Comparison of ENCODE assay signal across 21 mouse cellular contexts in genomic region chr3:67352763-67353149, GRCm38 (mm10). TPM values are rescaled to one million over a fixed set of nuclear protein-coding genes. Genes with fewer than 3 reads are reported as not detected.
DNase-seq lines count a peak whose midpoint lies in the region; ATAC-seq lines count a peak whose summit lies in the region.
"Had no signal": no experiment of that assay in that cellular context is flagged by ENCODE, and none has a peak within 500 bp of the region (broad histone marks: within the 10 kb centered on the region; RNA-seq: fewer than 3 reads in every experiment).

No protein-coding gene starts in this region.

- no peak for DNase-seq in embryonic facial prominence, embryonic 11.5 days (ENCODE audit: low spot score)
- DNase-seq in embryonic facial prominence, embryonic 10.5 days (ENCODE audit: low spot score), result no peak
- DNase-seq in lung, postnatal 10 days, result no peak
- DNase-seq in left cerebral cortex, postnatal 10 days (ENCODE audit: extremely low spot score in 1 of 2, low spot score in 2 of 2), result no peak
- DNase-seq: gastrocnemius, postnatal 25 days had no signal

- H3K4me1 ChIP-seq in embryonic facial prominence, embryonic 11.5 days (ENCODE audit: control insufficient read depth, insufficient read depth, low read length), result no peaks in the 10 kb centered on the region
- no peaks in the 10 kb centered on the region for H3K4me1 ChIP-seq in embryonic facial prominence, embryonic 10.5 days
- no peaks in the 10 kb centered on the region for H3K4me1 ChIP-seq in lung, embryonic 16.5 days (replicated peaks; ENCODE audit: control insufficient read depth, insufficient read depth, low read length)
- H3K4me1 ChIP-seq in forebrain, embryonic 16.5 days (replicated peaks; ENCODE audit: control insufficient read depth, insufficient read depth, low read length), result peaks cover 2% of the 10 kb centered on the region; the same call in 1 of the 2 replicates
- peaks cover 9% of the 10 kb centered on the region; the same call in 1 of the 2 replicates for H3K4me1 ChIP-seq in midbrain, embryonic 15.5 days
- H3K4me1 ChIP-seq: limb, embryonic 15.5 days had no signal

- no peak overlapping the region for H3K27ac ChIP-seq in embryonic facial prominence, embryonic 11.5 days (replicated peaks; ENCODE audit: low read depth, low read length)
- H3K27ac ChIP-seq in embryonic facial prominence, embryonic 10.5 days (replicated peaks), result no peak overlapping the region
- H3K27ac ChIP-seq in lung, embryonic 16.5 days (ENCODE audit: low read length), result no peak overlapping the region
- H3K27ac ChIP-seq in forebrain, embryonic 16.5 days (ENCODE audit: low read length), result no peak overlapping the region
- H3K27ac ChIP-seq in midbrain, embryonic 15.5 days, result no peak overlapping the region
- H3K27ac ChIP-seq: left cerebral cortex, adult 2 months; limb, embryonic 15.5 days had no signal

- ATAC-seq in embryonic facial prominence, embryonic 11.5 days (replicated peaks; ENCODE audit: insufficient number of reproducible peaks, low FRiP score, low TSS enrichment, low read depth), result peak; percentile 62; the same call in 1 of the 2 replicates
- ATAC-seq in lung, embryonic 16.5 days (ENCODE audit: low read depth), result 0 out of 2 replicates have a peak, but pooled peaks have one; percentile 10
- peak; percentile 55 for ATAC-seq in forebrain, embryonic 16.5 days
- peak; percentile 65 for ATAC-seq in midbrain, embryonic 15.5 days (replicated peaks)
- ATAC-seq in megakaryocyte-erythroid progenitor cell, adult 5-6 weeks (replicated peaks; ENCODE audit: low FRiP score, low TSS enrichment, poor library complexity, severe bottlenecking), result no peak

- H3K9ac ChIP-seq in embryonic facial prominence, embryonic 11.5 days (replicated peaks; ENCODE audit: low read length), result no peak overlapping the region
- H3K9ac ChIP-seq in lung, embryonic 16.5 days (ENCODE audit: low read length), result no peak overlapping the region
- no peak overlapping the region for H3K9ac ChIP-seq in forebrain, embryonic 16.5 days (replicated peaks; ENCODE audit: low read depth, low read length)
- no peak overlapping the region for H3K9ac ChIP-seq in midbrain, embryonic 15.5 days
- H3K9ac ChIP-seq: limb, embryonic 15.5 days had no signal

- no peaks in the 10 kb centered on the region for H3K27me3 ChIP-seq in embryonic facial prominence, embryonic 11.5 days (ENCODE audit: control insufficient read depth, insufficient read depth, low read length)
- no peaks in the 10 kb centered on the region for H3K27me3 ChIP-seq in embryonic facial prominence, embryonic 10.5 days (replicated peaks; ENCODE audit: low read depth, poor library complexity, severe bottlenecking)
- no peaks in the 10 kb centered on the region for H3K27me3 ChIP-seq in lung, embryonic 16.5 days (ENCODE audit: control insufficient read depth, insufficient read depth, low read depth, low read length)
- no peaks in the 10 kb centered on the region; the same call in 1 of the 2 replicates for H3K27me3 ChIP-seq in forebrain, embryonic 16.5 days (replicated peaks; ENCODE audit: control insufficient read depth, insufficient read depth, low read length)
- H3K27me3 ChIP-seq in midbrain, embryonic 15.5 days (replicated peaks), result no peaks in the 10 kb centered on the region
- H3K27me3 ChIP-seq: CH12.LX; limb, embryonic 15.5 days; megakaryocyte, embryonic 14.5 days had no signal

- no peak overlapping the region for H3K4me2 ChIP-seq in embryonic facial prominence, embryonic 11.5 days (ENCODE audit: low read depth, low read length)
- H3K4me2 ChIP-seq in lung, embryonic 16.5 days (ENCODE audit: low read depth, low read length), result no peak overlapping the region
- H3K4me2 ChIP-seq in forebrain, embryonic 16.5 days (ENCODE audit: low read length), result no peak overlapping the region
- H3K4me2 ChIP-seq in midbrain, embryonic 15.5 days, result no peak overlapping the region
- H3K4me2 ChIP-seq: limb, embryonic 15.5 days had no signal

- H3K36me3 ChIP-seq in embryonic facial prominence, embryonic 11.5 days (replicated peaks; ENCODE audit: control insufficient read depth, insufficient read depth, low read depth, low read length), result no peaks in the 10 kb centered on the region
- no peaks in the 10 kb centered on the region for H3K36me3 ChIP-seq in embryonic facial prominence, embryonic 10.5 days (replicated peaks)
- H3K36me3 ChIP-seq in lung, embryonic 16.5 days (ENCODE audit: control insufficient read depth, insufficient read depth, low read length), result no peaks in the 10 kb centered on the region
- H3K36me3 ChIP-seq in forebrain, embryonic 16.5 days (ENCODE audit: control insufficient read depth, insufficient read depth), result no peaks in the 10 kb centered on the region
- H3K36me3 ChIP-seq in midbrain, embryonic 15.5 days (replicated peaks), result no peaks in the 10 kb centered on the region

- intact Hi-C loops in left cerebral cortex, postnatal 10 days (cut with DNase I), result loop anchor here (2.0 to 5.0 kb wide), 2 partner anchors 75 to 216 kb away; no protein-coding TSS in a partner anchor

- no peak overlapping the region for H3K4me3 ChIP-seq in embryonic facial prominence, embryonic 11.5 days (ENCODE audit: low read depth, low read length)
- H3K4me3 ChIP-seq in embryonic facial prominence, embryonic 10.5 days, result no peak overlapping the region
- no peak overlapping the region for H3K4me3 ChIP-seq in lung, embryonic 16.5 days (ENCODE audit: low read length)
- H3K4me3 ChIP-seq in forebrain, embryonic 16.5 days (replicated peaks; ENCODE audit: low read length), result no peak overlapping the region
- H3K4me3 ChIP-seq in midbrain, embryonic 15.5 days, result no peak overlapping the region
- H3K4me3 ChIP-seq: erythroblast, embryonic 14.5 days; left cerebral cortex, adult 2 months; limb, embryonic 15.5 days; megakaryocyte, embryonic 14.5 days had no signal

- no peaks in the 10 kb centered on the region for H3K9me3 ChIP-seq in embryonic facial prominence, embryonic 11.5 days (replicated peaks; ENCODE audit: control insufficient read depth, low read length)
- no peaks in the 10 kb centered on the region for H3K9me3 ChIP-seq in embryonic facial prominence, embryonic 10.5 days
- H3K9me3 ChIP-seq in lung, embryonic 16.5 days (ENCODE audit: control insufficient read depth, low read length), result no peaks in the 10 kb centered on the region
- H3K9me3 ChIP-seq in forebrain, embryonic 16.5 days (ENCODE audit: control insufficient read depth, low read length), result no peaks in the 10 kb centered on the region
- H3K9me3 ChIP-seq in midbrain, embryonic 15.5 days, result no peaks in the 10 kb centered on the region
- H3K9me3 ChIP-seq: limb, embryonic 15.5 days; megakaryocyte, embryonic 14.5 days had no signal

- WGBS in embryonic facial prominence, embryonic 11.5 days, result 85% methylated on average over 3 of the region's 3 CpGs
- WGBS in embryonic facial prominence, embryonic 10.5 days, result 89% methylated on average over 3 of the region's 3 CpGs
- WGBS in lung, embryonic 16.5 days, result 79% methylated on average over 3 of the region's 3 CpGs
- WGBS in forebrain, embryonic 16.5 days, result 68% methylated on average over 3 of the region's 3 CpGs
- 91% methylated on average over 3 of the region's 3 CpGs for WGBS in midbrain, embryonic 15.5 days

RNA-seq across cellular contexts. Expression of gene Mlf1, which starts 21.1 kb away (rescaled TPM):
- polyA plus RNA-seq in embryonic facial prominence, embryonic 11.5 days (2014; fragmentation: Nextera tagmentation; extraction: Ambion mirVana), result 27.5 and 33.0 TPM in 2 replicates
- 19.3 and 20.5 TPM in 2 replicates for polyA plus RNA-seq in embryonic facial prominence, embryonic 10.5 days (2016; fragmentation: Nextera tagmentation; extraction: Ambion mirVana)
- 44.7 and 51.8 TPM in 2 replicates for polyA plus RNA-seq in lung, embryonic 16.5 days (2015; fragmentation: Nextera tagmentation; extraction: Ambion mirVana)
- polyA plus RNA-seq in forebrain, embryonic 16.5 days (2015; fragmentation: Nextera tagmentation; extraction: Ambion mirVana), result 14.2 and 14.3 TPM in 2 replicates
- 28.6 and 33.7 TPM in 2 replicates for polyA plus RNA-seq in midbrain, embryonic 15.5 days (2015; fragmentation: Nextera tagmentation; extraction: Ambion mirVana)
- total RNA-seq in left cerebral cortex, postnatal 10 days (2021), result 1 to 10 TPM; 3.1 TPM
- not detected in 2 replicates for total RNA-seq in megakaryocyte-erythroid progenitor cell, adult 5-6 weeks (2014; fragmentation: Nextera tagmentation)
- total RNA-seq in megakaryocyte-erythroid progenitor cell, adult 5-6 weeks (2017), result not detected in 2 replicates
- total RNA-seq: CH12.LX; neutrophil, adult 5-6 weeks had no signal
- polyA plus RNA-seq: erythroblast, embryonic 14.5 days had no signal

RNA-seq across cellular contexts. Expression of gene Gm17402, which starts 22.2 kb away (rescaled TPM):
- polyA plus RNA-seq in embryonic facial prominence, embryonic 11.5 days (2014; fragmentation: Nextera tagmentation; extraction: Ambion mirVana), result not detected in 2 replicates
- not detected in 2 replicates for polyA plus RNA-seq in embryonic facial prominence, embryonic 10.5 days (2016; fragmentation: Nextera tagmentation; extraction: Ambion mirVana)
- polyA plus RNA-seq in lung, embryonic 16.5 days (2015; fragmentation: Nextera tagmentation; extraction: Ambion mirVana), result not detected in 2 replicates
- not detected in 2 replicates for polyA plus RNA-seq in forebrain, embryonic 16.5 days (2015; fragmentation: Nextera tagmentation; extraction: Ambion mirVana)
- polyA plus RNA-seq in midbrain, embryonic 15.5 days (2015; fragmentation: Nextera tagmentation; extraction: Ambion mirVana), result not detected in 2 replicates
- not detected for total RNA-seq in left cerebral cortex, postnatal 10 days (2021)
- total RNA-seq in megakaryocyte-erythroid progenitor cell, adult 5-6 weeks (2014; fragmentation: Nextera tagmentation), result not detected in 2 replicates
- total RNA-seq in megakaryocyte-erythroid progenitor cell, adult 5-6 weeks (2017), result not detected in 2 replicates
- total RNA-seq: adrenal gland, postnatal 14 days; CH12.LX; gastrocnemius, postnatal 25 days; heart, postnatal 25 days; layer of hippocampus, adult 18-20 months; left cerebral cortex, adult 2 months; neutrophil, adult 5-6 weeks had no signal
- polyA plus RNA-seq: erythroblast, embryonic 14.5 days; intestine, embryonic 16.5 days; kidney, embryonic 16.5 days; limb, embryonic 15.5 days; thymus, adult 2 months had no signal
